Mouse (Mus musculus): Measurements from ENCODE around the gene Sftpa1. TPM values are rescaled to one million over a fixed set of nuclear protein-coding genes. Genes with fewer than 3 reads are reported as not detected.

Gene Sftpa1
- not detected in 2 replicates for polyA plus RNA-seq (2014; fragmentation: Nextera tagmentation; extraction: Ambion mirVana)

DNA sequence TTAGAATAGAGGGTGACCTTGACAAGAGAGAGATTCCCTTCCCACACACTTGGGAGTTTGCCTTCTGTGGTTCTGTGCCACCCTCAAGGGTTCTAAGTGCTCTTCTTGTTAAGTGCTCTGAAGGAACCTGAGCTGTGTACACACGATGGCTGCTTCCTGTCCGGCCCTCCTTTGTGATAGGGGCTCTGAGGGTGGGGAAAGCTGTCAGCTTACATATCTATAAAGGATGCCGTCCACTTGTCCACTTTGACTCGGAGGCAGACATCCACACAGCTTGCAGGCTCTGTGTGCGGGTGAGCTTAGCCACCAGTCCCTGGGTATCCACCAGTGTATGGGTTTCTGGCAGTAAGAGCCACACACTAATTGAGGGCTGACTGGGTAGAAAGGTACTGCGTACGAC is at the start of gene Sftpa1:
Gene Sftpa1 (plus strand): TSS at position 243 of the 400 bp plus-strand sequence.
- Histone ChIP-seq H3K4me1 (ENCODE audit: control insufficient read depth, insufficient read depth, low read length) (no peaks in the 10 kb centered on the region), H3K4me2 (ENCODE audit: low read depth, low read length) (no peak within 1 kb of the TSS), H3K9me3 (ENCODE audit: control insufficient read depth, low read length) (no peaks in the 10 kb centered on the region), H3K27ac (replicated peaks; ENCODE audit: low read depth, low read length) (no peak within 1 kb of the TSS), H3K27me3 (replicated peaks; ENCODE audit: control insufficient read depth, insufficient read depth, low read length) (no peaks in the 10 kb centered on the region), H3K36me3 (ENCODE audit: control insufficient read depth, insufficient read depth, low read length) (no peaks in the 10 kb centered on the region), H3K4me3 (ENCODE audit: low read depth, low read length) (no peak within 1 kb of the TSS), H3K9ac (ENCODE audit: low read depth, low read length) (no peak within 1 kb of the TSS)
- ATAC-seq (ENCODE audit: low read depth) (no peak), DNase-seq (ENCODE audit: low spot score) (no peak)
- WGBS = 77% methylated on average over 7 of the region's 7 CpGs

DNA sequence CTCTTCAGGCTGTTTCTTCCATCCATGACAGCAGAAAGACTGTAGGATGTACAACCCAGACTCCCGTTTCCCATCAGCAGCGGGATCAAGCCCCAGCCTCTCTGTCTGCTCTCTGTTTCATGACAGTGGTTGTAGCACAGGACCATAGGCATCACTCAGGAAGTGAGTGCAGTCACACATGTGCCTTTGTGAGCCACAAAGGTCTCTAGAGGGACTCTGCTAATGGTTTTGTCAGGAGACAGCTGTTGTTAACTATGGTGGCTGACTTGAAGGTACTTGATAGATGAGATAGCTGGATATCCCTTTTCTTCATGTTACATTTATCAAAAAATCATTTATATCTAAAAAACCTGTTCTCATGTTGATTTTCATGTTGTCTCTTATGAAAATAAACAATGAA is 49.2 kb upstream of the Sftpa1 start:
- H3K4me2 ChIP-seq (ENCODE audit: low read depth, low read length) = no peak overlapping the region
- no peak overlapping the region for H3K27ac ChIP-seq (replicated peaks; ENCODE audit: low read depth, low read length)
- H3K27me3 ChIP-seq (replicated peaks; ENCODE audit: control insufficient read depth, insufficient read depth, low read length) = no peaks in the 10 kb centered on the region
- H3K4me1 ChIP-seq (ENCODE audit: control insufficient read depth, insufficient read depth, low read length) = 0 out of 2 replicates have a peak, but pooled peaks cover 3% of the 10 kb centered on the region
- no peak overlapping the region for H3K4me3 ChIP-seq (ENCODE audit: low read depth, low read length)
- H3K9me3 ChIP-seq (ENCODE audit: control insufficient read depth, low read length) = no peaks in the 10 kb centered on the region
- DNase-seq (ENCODE audit: low spot score) = no peak
- no peak for ATAC-seq (ENCODE audit: low read depth)
- 94% methylated on average over 2 of the region's 2 CpGs for WGBS
- no peak overlapping the region for H3K9ac ChIP-seq (ENCODE audit: low read depth, low read length)
- H3K36me3 ChIP-seq (ENCODE audit: control insufficient read depth, insufficient read depth, low read length) = no peaks in the 10 kb centered on the region

DNA sequence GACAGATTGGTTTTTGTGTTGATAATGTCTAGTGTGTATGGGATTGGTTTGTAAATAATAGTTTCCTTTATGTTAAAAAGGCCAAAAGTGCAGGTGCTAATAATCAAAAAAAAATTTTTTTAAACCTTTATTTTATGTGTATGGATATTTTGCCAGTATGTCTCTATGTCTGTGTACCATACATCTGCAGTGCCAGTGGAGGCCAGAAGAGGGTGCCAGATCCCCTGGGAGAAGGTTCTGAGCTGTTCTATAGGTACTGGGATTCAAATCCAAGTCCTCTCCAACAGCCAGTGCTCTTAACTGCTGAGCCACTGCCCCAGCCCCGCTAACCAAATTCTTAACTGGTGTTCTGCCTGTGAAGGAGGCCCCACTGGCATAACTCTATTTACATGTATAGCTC is 44.1 kb upstream of the Sftpa1 start:
- Histone ChIP-seq H3K4me3 (ENCODE audit: low read depth, low read length) (no peak overlapping the region), H3K4me2 (ENCODE audit: low read depth, low read length) (no peak overlapping the region), H3K36me3 (ENCODE audit: control insufficient read depth, insufficient read depth, low read length) (no peaks in the 10 kb centered on the region), H3K27ac (replicated peaks; ENCODE audit: low read depth, low read length) (no peak overlapping the region), H3K27me3 (replicated peaks; ENCODE audit: control insufficient read depth, insufficient read depth, low read length) (no peaks in the 10 kb centered on the region), H3K9me3 (ENCODE audit: control insufficient read depth, low read length) (no peaks in the 10 kb centered on the region), H3K4me1 (ENCODE audit: control insufficient read depth, insufficient read depth, low read length) (no peaks in the 10 kb centered on the region), H3K9ac (ENCODE audit: low read depth, low read length) (no peak overlapping the region)
- no peak for ATAC-seq (ENCODE audit: low read depth)
- no peak for DNase-seq (ENCODE audit: low spot score)
- 76% methylated on average over 1 of the region's 1 CpGs for WGBS

DNA sequence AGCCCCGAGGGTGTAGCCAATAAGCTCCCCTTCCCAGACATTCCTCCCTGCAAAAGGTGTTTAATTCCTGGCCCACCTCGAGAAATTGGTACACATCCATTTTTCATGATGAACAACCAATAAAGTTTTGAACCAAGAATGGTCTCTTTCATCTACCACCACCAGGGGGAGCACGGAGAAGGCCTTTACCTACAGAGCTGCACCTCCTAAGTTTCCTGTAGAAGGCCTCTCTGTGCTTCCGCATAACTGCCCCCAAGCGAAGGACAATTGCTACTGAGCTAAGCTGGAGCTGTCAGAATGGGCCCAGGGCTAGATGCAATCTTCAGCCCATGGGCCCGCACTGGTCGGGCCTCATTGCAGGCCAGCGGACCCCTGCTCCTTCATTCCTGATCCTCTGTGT is 40.8 kb upstream of the Sftpa1 start:
- Histone ChIP-seq H3K36me3 (ENCODE audit: control insufficient read depth, insufficient read depth, low read length) (no peaks in the 10 kb centered on the region), H3K4me1 (ENCODE audit: control insufficient read depth, insufficient read depth, low read length) (no peaks in the 10 kb centered on the region), H3K4me2 (ENCODE audit: low read depth, low read length) (no peak overlapping the region), H3K27me3 (replicated peaks; ENCODE audit: control insufficient read depth, insufficient read depth, low read length) (no peaks in the 10 kb centered on the region), H3K9me3 (ENCODE audit: control insufficient read depth, low read length) (no peaks in the 10 kb centered on the region), H3K4me3 (ENCODE audit: low read depth, low read length) (no peak overlapping the region), H3K9ac (ENCODE audit: low read depth, low read length) (no peak overlapping the region), H3K27ac (replicated peaks; ENCODE audit: low read depth, low read length) (no peak overlapping the region)
- ATAC-seq (ENCODE audit: low read depth) (no peak), DNase-seq (ENCODE audit: low spot score) (peak; percentile 9)
- WGBS = 42% methylated on average over 8 of the region's 8 CpGs

DNA sequence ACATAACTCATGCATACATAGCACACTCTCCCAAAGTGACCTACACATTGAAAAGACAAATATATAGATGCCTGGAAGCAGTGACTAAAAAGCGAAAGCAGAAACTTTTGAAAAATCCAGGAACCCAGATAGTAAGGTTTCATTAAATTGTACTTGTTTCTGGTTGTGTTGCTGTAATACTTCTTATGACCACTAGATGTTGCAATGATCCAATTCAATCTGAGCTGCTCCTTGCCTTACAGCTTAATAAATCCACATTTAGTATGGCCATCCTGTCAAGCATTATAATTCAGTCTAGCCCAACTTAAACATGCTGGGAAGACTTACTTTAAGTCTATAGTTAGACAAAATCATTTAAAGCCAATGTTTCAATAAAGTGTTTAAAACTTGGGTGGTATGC is 37.5 kb upstream of the Sftpa1 start:
- peak; percentile 17 for DNase-seq (ENCODE audit: low spot score)
- no peak overlapping the region for H3K4me2 ChIP-seq (ENCODE audit: low read depth, low read length)
- no peak overlapping the region for H3K27ac ChIP-seq (replicated peaks; ENCODE audit: low read depth, low read length)
- ATAC-seq (ENCODE audit: low read depth) = no peak
- 57% methylated on average over 1 of the region's 1 CpGs for WGBS
- no peaks in the 10 kb centered on the region for H3K36me3 ChIP-seq (ENCODE audit: control insufficient read depth, insufficient read depth, low read length)
- H3K27me3 ChIP-seq (replicated peaks; ENCODE audit: control insufficient read depth, insufficient read depth, low read length) = no peaks in the 10 kb centered on the region
- no peaks in the 10 kb centered on the region for H3K4me1 ChIP-seq (ENCODE audit: control insufficient read depth, insufficient read depth, low read length)
- H3K4me3 ChIP-seq (ENCODE audit: low read depth, low read length) = no peak overlapping the region
- no peaks in the 10 kb centered on the region for H3K9me3 ChIP-seq (ENCODE audit: control insufficient read depth, low read length)
- no peak overlapping the region for H3K9ac ChIP-seq (ENCODE audit: low read depth, low read length)

DNA sequence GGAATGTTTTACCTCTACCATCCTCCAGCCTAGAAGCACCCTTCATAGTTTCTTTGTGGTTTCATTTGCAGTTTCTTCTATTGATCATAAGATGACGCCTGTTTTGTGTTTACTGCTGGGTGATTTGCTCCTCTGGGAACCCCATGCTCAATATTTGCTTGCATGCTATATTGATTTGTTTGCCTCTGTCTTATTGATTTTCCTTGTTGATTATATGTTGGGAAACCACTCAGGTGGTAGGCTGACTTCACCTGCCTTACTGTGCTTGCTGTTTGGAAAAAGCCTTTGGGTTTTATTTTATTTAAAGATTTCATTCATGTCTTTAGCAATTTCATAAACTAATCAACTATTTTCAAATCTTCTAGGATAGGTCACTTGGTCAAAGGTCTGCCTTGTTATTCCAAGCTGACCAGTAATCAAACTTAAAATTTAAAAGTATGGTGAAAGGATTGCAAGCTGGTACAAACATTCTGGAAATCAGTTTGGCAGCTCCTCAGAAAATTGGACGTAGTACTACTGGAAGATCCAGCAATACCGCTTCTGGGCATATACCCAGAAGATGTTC is 35.2 kb upstream of the Sftpa1 start:
- ATAC-seq (ENCODE audit: low read depth) (no peak), DNase-seq (ENCODE audit: low spot score) (no peak)
- Histone ChIP-seq H3K9me3 (ENCODE audit: control insufficient read depth, low read length) (no peaks in the 10 kb centered on the region), H3K27ac (replicated peaks; ENCODE audit: low read depth, low read length) (no peak overlapping the region), H3K36me3 (ENCODE audit: control insufficient read depth, insufficient read depth, low read length) (no peaks in the 10 kb centered on the region), H3K9ac (ENCODE audit: low read depth, low read length) (no peak overlapping the region), H3K4me1 (ENCODE audit: control insufficient read depth, insufficient read depth, low read length) (no peaks in the 10 kb centered on the region), H3K27me3 (replicated peaks; ENCODE audit: control insufficient read depth, insufficient read depth, low read length) (no peaks in the 10 kb centered on the region), H3K4me3 (ENCODE audit: low read depth, low read length) (no peak overlapping the region), H3K4me2 (ENCODE audit: low read depth, low read length) (no peak overlapping the region)
- 87% methylated on average over 3 of the region's 3 CpGs for WGBS

DNA sequence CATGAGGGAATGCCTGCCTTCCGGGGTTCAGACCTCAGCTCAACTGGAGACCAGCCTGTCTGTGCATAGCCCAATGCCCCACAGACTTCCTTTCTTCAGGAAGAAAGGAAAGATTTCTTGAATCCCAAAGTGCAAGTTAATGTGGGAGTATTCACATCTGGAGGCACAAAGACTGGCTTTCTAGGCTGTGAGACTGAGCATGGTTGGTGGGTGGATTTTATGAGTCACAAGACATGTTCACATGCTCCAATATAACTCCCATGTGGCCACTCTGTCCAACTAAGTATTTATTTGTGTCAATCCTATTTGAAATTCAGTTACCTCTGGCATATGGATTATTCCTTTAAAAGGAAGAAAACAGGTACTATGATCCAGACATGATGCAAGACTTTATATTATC is 32.9 kb upstream of the Sftpa1 start:
- Histone ChIP-seq H3K9ac (ENCODE audit: low read depth, low read length) (no peak overlapping the region), H3K4me2 (ENCODE audit: low read depth, low read length) (no peak overlapping the region), H3K36me3 (ENCODE audit: control insufficient read depth, insufficient read depth, low read length) (no peaks in the 10 kb centered on the region), H3K4me3 (ENCODE audit: low read depth, low read length) (no peak overlapping the region), H3K27ac (replicated peaks; ENCODE audit: low read depth, low read length) (no peak overlapping the region), H3K27me3 (replicated peaks; ENCODE audit: control insufficient read depth, insufficient read depth, low read length) (no peaks in the 10 kb centered on the region), H3K4me1 (ENCODE audit: control insufficient read depth, insufficient read depth, low read length) (no peaks in the 10 kb centered on the region), H3K9me3 (ENCODE audit: control insufficient read depth, low read length) (no peaks in the 10 kb centered on the region)
- 88% methylated on average over 1 of the region's 1 CpGs for WGBS
- DNase-seq (ENCODE audit: low spot score) (no peak), ATAC-seq (ENCODE audit: low read depth) (no peak)

DNA sequence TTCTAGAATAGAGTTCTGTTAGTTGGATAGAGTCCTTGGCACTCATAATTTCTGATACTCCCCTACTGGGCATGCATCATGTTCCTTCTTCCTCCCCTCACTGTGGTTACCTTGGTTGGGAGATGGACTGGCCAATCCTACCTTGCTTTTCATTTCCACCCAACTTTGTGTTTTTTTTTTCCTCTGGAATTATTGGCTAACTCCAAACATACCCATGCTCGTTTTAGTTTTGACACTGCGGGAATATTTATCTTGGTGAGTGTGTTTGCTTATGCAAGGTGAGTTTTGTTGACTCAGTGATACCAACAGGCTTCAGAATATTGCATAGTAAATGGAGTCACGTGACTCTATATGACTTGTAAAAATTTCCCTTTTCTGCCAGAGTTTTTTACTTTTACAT is 30.9 kb upstream of the Sftpa1 start:
- Histone ChIP-seq H3K36me3 (ENCODE audit: control insufficient read depth, insufficient read depth, low read length) (no peaks in the 10 kb centered on the region), H3K9me3 (ENCODE audit: control insufficient read depth, low read length) (no peaks in the 10 kb centered on the region), H3K4me2 (ENCODE audit: low read depth, low read length) (no peak overlapping the region), H3K9ac (ENCODE audit: low read depth, low read length) (no peak overlapping the region), H3K4me1 (ENCODE audit: control insufficient read depth, insufficient read depth, low read length) (no peaks in the 10 kb centered on the region), H3K4me3 (ENCODE audit: low read depth, low read length) (no peak overlapping the region), H3K27ac (replicated peaks; ENCODE audit: low read depth, low read length) (no peak overlapping the region), H3K27me3 (replicated peaks; ENCODE audit: control insufficient read depth, insufficient read depth, low read length) (no peaks in the 10 kb centered on the region)
- ATAC-seq (ENCODE audit: low read depth) (no peak), DNase-seq (ENCODE audit: low spot score) (no peak)
- WGBS = 82% methylated on average over 3 of the region's 3 CpGs

DNA sequence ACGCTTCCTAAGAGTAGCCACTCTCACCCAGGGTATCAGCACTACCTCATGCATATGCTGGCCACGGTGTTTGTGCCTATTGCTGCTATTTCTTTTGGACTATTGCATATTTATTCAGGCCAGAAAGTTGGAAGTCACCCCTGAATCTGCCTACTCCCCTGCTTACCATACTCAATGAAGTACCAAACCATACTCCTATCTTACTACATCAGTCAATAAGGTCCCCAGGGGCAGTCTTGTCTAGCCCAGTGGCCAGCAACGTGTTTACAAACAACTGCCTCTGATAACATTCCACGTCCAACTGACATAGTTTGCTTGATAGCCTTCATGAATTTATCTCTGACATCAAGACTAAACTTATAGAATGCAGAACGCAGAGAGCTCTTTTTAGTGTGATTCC is 30.3 kb upstream of the Sftpa1 start:
- no peak overlapping the region for H3K4me3 ChIP-seq (ENCODE audit: low read depth, low read length)
- H3K9me3 ChIP-seq (ENCODE audit: control insufficient read depth, low read length) = no peaks in the 10 kb centered on the region
- no peak for DNase-seq (ENCODE audit: low spot score)
- ATAC-seq (ENCODE audit: low read depth) = no peak
- no peaks in the 10 kb centered on the region for H3K27me3 ChIP-seq (replicated peaks; ENCODE audit: control insufficient read depth, insufficient read depth, low read length)
- 83% methylated on average over 5 of the region's 5 CpGs for WGBS
- no peak overlapping the region for H3K9ac ChIP-seq (ENCODE audit: low read depth, low read length)
- no peaks in the 10 kb centered on the region for H3K36me3 ChIP-seq (ENCODE audit: control insufficient read depth, insufficient read depth, low read length)
- no peak overlapping the region for H3K27ac ChIP-seq (replicated peaks; ENCODE audit: low read depth, low read length)
- H3K4me2 ChIP-seq (ENCODE audit: low read depth, low read length) = no peak overlapping the region
- H3K4me1 ChIP-seq (ENCODE audit: control insufficient read depth, insufficient read depth, low read length) = no peaks in the 10 kb centered on the region

Data from embryonic facial prominence, embryonic 14.5 days (tissue).